Mouse (Mus musculus) R1 (cell line): ENCODE measurements around the gene Ccdc148.

ENCODE experiments used
- DNase-seq: peaks from one replicate; pipeline ENCODE4 v3.0.0-alpha.2; 2018; ENCODE audit warnings: low read depth, low spot score

The Ccdc148 gene

DNA sequence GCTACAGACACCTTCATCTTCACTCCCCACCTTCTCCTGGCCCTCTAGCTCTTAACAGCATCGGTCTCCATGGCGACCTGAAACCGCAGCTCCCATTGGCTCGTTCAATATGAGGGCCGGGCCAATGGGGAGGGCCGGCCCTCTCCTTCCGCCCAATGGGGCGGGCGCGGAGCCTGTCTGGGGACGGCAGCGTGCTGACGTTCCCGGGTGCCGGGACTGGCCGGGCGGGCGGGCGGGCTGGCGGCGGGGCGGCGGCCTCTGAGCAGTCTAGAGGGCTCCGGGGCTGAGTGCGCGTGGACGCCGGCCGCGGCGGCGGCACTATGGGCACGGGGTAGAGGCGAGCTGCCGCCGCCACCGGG lies at the start of gene Ccdc148, which contains the start of gene Pkp4:
Ccdc148 (minus strand) TSS at position 79 of the 359 bp plus-strand sequence.
Pkp4 (plus strand) TSS at position 246 of the 359 bp plus-strand sequence.
- peak; percentile 98 for DNase-seq

DNA sequence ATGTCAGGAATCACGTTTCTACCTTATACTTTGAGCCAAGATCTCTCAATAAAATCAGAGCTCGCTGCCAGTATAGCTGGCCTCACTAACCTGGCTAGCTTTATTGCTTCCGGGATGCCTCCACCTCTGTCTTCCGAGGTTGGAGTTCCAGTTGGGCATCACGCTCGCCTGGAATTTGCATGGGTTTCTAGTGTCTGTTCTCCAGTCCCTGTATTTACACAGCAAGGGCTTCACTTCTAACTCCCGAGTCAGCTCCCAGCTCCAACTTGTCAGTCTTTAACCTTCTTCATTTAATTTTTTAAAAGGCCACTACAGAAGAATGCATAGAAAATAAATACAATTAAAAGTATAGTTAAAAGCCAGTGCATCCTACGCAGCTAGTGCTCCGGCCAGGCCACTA lies 47.8 kb upstream of the Ccdc148 start:
- no peak for DNase-seq

DNA sequence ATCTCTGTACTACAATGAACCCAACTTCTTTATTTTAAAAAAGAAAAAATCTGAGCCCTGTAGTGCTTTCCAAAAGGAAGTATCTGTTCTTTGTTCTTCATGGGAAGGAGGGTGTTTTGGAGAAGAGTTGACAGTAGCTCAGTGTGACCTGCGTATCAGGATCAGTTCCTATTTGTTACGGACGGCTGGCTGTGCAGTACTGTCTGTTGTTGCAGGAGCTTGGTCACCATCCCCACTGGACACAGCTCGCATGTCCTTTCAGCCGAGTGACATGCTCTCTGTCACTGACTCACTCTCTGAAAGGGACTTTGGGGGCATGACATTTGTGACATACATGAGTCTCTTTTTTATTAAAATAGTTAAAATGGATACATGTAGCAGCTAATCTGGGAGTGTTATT lies 47.2 kb upstream of the Ccdc148 start:
- no peak for DNase-seq

GRCm38 (mm10) chr2:59207240-59207639 lies 46.8 kb upstream of the Ccdc148 start:
- DNase-seq = no peak

DNA sequence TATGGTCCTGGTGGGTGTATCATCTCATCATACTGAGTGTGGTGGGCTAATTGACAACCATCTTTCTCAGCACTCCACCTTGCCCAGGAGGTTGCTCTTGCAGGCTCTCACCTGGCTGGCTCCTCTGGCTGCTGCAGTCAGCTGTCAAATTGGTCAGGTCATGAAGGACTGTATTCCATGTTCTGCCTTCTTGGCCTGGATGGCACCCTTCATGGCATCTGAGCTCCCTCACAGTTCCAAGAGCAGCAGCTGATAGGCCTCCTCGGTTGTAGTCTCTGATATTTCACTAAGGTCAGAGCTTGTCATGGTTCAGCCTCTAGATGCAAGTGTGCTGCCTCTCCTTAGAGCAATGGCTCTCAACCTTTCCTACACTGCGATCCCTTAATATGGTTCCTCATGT lies 45.7 kb upstream of the Ccdc148 start:
- DNase-seq = no peak

DNA sequence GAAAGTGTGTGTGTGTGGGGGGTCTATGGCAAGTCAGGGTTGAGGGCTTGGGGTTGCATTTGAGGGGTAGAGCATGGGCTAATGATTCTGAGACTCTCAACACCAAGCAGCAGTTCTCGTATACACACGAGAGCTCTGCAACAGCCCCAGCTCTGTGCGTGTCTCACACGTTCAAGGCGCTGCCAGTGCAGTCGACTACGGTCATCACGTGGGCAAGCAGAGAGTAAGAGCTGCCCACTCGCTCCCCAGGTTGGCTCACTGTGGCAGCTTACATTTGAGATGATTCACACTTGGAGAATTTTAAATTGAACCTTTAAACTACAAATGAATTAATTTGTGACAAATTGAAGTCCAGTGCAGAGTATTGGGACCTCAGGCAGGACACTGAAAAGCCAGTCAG lies 44.6 kb upstream of the Ccdc148 start:
- no peak for DNase-seq

DNA sequence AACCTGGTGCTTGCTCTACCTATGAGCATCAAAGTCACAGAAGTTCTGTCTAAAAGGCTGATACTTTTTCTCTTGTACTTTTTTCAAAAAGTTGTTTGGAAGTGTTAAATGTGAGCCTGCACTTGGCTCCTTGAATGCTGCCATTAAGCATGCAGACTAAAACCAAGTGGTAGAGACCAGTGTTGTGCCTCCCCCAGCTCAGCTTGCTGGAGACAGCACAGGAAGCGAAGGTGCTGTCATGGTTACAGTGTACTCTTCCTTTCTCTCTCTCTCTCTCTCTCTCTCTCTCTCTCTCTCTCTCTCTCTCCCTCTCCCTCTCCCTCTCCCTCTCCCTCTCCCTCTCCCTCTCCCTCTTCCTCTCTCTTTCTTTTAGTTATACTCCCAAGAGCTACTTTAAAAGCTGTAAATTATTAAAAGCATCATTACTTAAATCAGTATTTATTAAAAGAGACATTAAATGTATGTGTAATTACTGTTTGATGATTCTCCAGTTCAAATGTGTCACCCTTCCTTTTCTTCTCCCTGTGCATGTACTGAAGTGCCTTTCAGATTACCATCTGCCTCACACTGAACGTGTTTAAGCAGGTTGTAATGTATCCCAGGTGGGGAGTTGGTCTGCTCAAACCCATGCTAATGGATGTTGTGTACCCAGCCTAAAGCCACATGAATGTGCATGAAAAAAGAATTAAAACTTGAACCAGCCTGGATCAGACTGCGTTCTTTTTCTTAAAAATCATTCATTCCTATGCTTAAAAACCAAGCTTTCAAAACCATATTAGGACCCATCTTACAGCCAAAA lies 43.3 kb upstream of the Ccdc148 start:
- DNase-seq = no peak

DNA sequence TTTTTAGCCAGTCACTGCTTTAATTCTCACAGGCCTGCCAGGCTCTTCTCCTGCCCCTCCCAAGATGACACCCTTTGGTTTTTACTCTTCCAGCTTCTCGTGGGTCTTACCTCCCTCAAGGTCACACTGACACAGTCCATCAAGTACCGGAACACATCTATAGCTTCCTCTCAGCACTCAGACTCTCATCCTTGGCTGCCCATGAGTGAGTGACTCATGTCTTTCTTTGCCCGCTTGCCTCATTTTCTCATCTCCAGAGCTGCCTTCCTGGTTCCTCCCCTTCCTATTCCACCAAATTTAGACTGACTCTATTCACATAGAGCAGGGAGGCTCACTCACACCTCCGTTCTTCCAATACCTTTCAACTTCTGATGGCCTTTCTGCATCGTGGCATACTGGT lies 42.4 kb upstream of the Ccdc148 start:
- DNase-seq = no peak

GRCm38 (mm10) chr2:59200511-59200910 lies 40.0 kb upstream of the Ccdc148 start:
- DNase-seq = no peak

- peak; percentile 53 for DNase-seq
Observed at GRCm38 (mm10) chr2:59199476-59199976, 39.0 kb upstream of the Ccdc148 start.

- DNase-seq = peak; percentile 65
Observed at GRCm38 (mm10) chr2:59197156-59197555, 36.7 kb upstream of the Ccdc148 start.

GRCm38 (mm10) chr2:59193117-59193516 lies 32.6 kb upstream of the Ccdc148 start:
- no peak for DNase-seq

DNA sequence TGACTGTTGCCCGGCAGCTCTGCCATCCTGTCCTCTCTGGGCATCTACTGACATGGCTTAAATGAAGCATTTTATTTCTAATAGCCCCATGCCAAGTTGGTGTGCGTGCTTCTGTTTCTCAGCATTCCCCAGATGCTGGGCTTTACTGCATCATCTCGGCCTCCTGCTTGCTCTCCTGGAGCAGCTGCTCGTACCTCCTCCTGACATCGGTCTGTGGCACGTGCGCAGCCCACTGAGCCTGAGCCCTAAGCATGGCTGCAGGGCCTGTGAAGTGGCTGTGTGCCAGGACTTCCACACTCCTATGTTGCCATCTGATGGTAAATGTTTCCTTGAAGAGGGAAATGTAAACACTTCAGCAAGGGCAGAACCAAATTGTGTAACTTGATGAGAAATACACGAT lies 31.0 kb upstream of the Ccdc148 start:
- no peak for DNase-seq

GRCm38 (mm10) chr2:59190186-59190585 lies 29.7 kb upstream of the Ccdc148 start:
- DNase-seq = no peak

DNA sequence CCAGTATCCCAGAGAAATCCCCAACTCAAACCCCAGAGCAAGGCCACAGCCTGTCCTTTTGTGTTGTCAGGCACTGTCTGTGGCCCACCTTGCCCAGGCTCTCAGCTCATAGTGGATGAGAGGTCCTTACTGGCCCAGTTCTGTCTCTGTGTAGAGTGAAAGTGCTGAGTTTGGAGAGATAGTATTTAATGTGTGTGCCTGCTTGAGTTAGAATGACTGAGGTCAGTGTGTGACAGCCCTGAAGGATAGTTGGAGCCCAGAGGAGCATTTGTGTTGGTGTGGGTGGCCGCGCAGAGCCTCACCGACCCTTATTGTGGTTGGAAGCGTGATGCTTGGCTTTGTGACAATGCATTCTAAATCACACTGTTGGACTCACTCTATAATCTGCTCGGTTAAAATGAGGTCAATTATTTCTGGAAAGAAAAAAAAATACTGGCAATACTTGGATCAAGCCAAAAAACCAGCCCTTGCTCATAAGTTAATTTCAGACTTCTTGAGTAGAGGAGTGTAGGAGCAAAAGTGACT lies 29.2 kb upstream of the Ccdc148 start:
- no peak for DNase-seq

- DNase-seq = no peak
Observed at GRCm38 (mm10) chr2:59188306-59188705, 27.8 kb upstream of the Ccdc148 start.

GRCm38 (mm10) chr2:59186966-59187365 lies 26.5 kb upstream of the Ccdc148 start:
- peak; percentile 77 for DNase-seq

DNA sequence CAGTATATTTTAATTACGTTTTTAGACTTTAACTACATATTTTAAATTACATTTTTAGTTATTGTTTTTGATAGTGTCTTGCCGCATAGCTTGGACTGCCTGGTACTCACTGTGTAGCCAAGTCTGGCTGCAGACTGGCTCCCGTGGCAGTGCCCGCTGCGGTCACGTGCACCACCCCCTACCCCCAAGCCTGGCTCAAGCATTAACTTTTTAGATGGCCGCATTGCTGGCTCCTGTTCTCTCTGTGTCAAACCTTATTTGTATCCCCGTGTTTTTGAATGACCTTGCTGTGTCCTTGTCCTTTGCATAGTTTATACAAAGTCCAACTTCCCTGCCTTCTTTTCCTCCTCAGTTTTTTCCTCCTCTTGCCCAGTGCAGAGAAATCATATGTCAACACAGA lies 25.6 kb upstream of the Ccdc148 start:
- DNase-seq = peak; percentile 46

DNA sequence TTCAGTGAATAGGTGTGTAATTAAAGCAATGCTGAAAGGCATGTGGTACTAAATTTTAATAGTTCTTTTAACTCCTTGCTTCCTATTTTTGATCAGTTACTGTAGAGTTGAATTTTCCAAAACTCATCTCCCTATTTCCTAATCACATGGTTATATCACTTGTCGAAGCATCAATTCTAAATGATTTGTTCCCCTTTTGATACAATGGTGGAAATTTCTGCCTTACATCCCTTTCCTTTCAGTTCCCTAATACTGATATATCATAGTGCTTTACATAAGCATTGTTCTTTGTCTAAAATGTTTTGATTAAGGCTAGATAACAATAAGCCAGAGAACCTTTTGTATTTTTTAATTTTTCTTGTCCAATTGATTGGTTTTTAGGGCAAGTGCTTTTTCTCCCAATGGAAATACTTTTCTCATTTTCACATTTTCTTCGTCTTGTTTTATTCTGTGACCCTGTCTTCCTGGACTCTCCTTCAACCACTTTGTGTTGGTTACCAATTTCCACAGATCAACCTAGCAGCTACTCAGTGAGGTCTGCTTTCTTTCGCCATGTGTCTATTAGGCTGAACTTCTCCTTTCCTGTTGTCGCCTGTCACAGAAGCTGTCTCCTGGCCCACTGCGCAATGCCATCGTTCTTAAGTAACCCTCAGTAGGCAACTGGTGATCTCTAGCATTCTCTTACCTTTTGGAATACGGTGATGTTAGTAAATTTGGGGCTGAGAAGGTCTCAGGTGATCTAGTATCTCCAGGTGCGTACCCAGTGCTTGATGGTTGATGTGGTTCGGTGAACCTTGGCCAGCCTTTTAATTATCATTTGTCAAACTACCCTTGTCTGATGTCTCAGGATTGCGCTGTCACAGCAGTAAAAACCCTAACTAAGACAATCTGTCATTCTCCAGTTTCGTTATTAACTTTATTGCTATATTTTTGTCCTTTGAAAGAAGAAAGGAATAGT lies 23.9 kb upstream of the Ccdc148 start:
- no peak for DNase-seq

GRCm38 (mm10) chr2:59183541-59183940 lies 23.1 kb upstream of the Ccdc148 start:
- DNase-seq = no peak

DNA sequence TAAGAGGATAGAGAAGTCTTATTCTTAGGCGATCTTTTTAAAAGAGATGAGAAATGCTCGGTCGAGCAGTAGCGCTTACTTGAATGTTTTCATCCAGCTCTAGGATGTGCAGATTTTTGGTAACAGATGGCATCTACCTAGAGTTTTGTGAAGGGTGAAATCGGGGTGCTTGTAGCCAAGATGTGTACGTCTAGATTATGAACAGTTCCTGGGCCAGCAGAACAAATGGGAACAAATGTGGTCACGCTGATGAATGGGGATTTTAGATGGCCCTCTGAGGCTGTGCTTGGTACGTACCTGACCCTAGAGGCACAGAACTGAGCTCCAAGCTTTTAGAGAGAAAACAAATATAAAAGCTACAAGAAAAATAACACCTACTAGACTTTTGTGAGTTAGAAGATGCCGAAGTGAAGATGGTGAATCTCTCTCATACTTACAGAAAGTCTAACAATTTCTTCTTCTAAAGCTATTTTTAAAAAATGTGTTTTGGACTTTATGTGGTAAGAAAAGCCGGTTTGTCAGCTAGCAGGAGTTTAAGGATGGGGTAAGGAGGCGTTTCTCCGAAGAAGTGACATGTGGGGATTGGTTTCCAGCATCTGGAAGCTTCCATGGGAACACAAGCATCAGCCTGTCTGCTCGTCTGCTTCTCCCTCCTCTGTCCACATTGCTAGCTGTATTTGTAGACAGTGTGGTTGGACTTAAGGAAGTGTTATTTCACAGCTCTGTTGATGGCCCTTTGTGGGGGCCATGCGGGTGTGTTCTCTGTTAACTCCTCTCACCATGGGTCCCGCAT lies 21.0 kb upstream of the Ccdc148 start:
- no peak for DNase-seq
